ENCODE assay signal across 8 mouse cellular contexts in the genomic region with DNA sequence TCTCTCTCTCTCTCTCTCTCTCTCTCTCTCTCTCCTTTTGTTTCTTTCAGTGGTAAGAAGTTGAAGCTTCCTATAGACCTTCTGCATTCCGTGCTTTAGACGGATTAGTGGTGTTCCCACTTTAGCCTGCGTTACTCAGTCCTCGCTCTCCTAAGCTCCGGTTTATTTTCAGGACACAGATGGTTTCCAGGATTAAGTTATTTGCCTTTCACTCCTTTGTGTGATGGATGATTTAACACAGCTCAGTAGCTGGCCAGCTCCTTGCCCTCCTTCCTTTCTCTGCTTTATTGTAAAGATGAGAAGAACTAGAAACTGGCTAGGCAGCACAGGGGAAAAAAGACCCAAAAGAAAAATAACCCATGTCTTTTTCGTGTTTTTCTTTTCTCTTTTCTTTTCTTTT. TPM values are rescaled to one million over a fixed set of nuclear protein-coding genes. Genes with fewer than 3 reads are reported as not detected.
DNase-seq lines count a peak whose midpoint lies in the region; ATAC-seq lines count a peak whose summit lies in the region.

No protein-coding gene starts in this region.

- H3K4me2 ChIP-seq in lung, embryonic 15.5 days = peak overlapping the region; percentile 64
- H3K4me2 ChIP-seq in forebrain, embryonic 13.5 days = peak overlapping the region; percentile 47
- H3K4me2 ChIP-seq in limb, embryonic 12.5 days = peak overlapping the region; percentile 53
- peak overlapping the region; percentile 30 for H3K4me2 ChIP-seq in stomach, embryonic 14.5 days (replicated peaks; ENCODE audit: low read depth, low read length)

- H3K4me1 ChIP-seq in lung, embryonic 15.5 days = peaks cover 35% of the 10 kb centered on the region
- peaks cover 23% of the 10 kb centered on the region for H3K4me1 ChIP-seq in forebrain, embryonic 13.5 days
- peaks cover 27% of the 10 kb centered on the region for H3K4me1 ChIP-seq in limb, embryonic 12.5 days (replicated peaks)
- H3K4me1 ChIP-seq in stomach, embryonic 14.5 days (ENCODE audit: control insufficient read depth, insufficient read depth, low read length) = peaks cover 23% of the 10 kb centered on the region

- no peaks in the 10 kb centered on the region for H3K36me3 ChIP-seq in lung, embryonic 15.5 days
- no peaks in the 10 kb centered on the region for H3K36me3 ChIP-seq in forebrain, embryonic 13.5 days (ENCODE audit: poor library complexity, severe bottlenecking)
- H3K36me3 ChIP-seq in limb, embryonic 12.5 days = no peaks in the 10 kb centered on the region
- H3K36me3 ChIP-seq in stomach, embryonic 14.5 days (ENCODE audit: control insufficient read depth, insufficient read depth, low read length) = no peaks in the 10 kb centered on the region

- WGBS in lung, embryonic 15.5 days = 11% methylated on average over 6 of the region's 6 CpGs
- 3% methylated on average over 6 of the region's 6 CpGs for WGBS in forebrain, embryonic 13.5 days
- WGBS in limb, embryonic 12.5 days = 7% methylated on average over 6 of the region's 6 CpGs
- 9% methylated on average over 6 of the region's 6 CpGs for WGBS in stomach, embryonic 14.5 days

- H3K27me3 ChIP-seq in lung, embryonic 15.5 days = no peaks in the 10 kb centered on the region
- H3K27me3 ChIP-seq in forebrain, embryonic 13.5 days = no peaks in the 10 kb centered on the region
- peaks cover 8% of the 10 kb centered on the region; the same call in 1 of the 2 replicates for H3K27me3 ChIP-seq in limb, embryonic 12.5 days
- no peaks in the 10 kb centered on the region for H3K27me3 ChIP-seq in stomach, embryonic 14.5 days (ENCODE audit: control insufficient read depth, insufficient read depth, low read length)

- DNase-seq in lung, postnatal 14 days = no peak
- DNase-seq in left cerebral cortex, adult 18-20 months (ENCODE audit: low spot score in 2 of 2) = no peak
- no peak for DNase-seq in spleen, postnatal 10 days (ENCODE audit: low spot score in 2 of 2)

- H3K4me3 ChIP-seq in lung, embryonic 15.5 days = peak overlapping the region; percentile 34
- no peak overlapping the region for H3K4me3 ChIP-seq in forebrain, embryonic 13.5 days
- peak overlapping the region; percentile 22 for H3K4me3 ChIP-seq in limb, embryonic 12.5 days (replicated peaks)
- peak overlapping the region; percentile 21; the same call in 1 of the 2 replicates for H3K4me3 ChIP-seq in stomach, embryonic 14.5 days (ENCODE audit: low read depth, low read length)

- no peak overlapping the region for H3K9ac ChIP-seq in lung, embryonic 15.5 days
- no peak overlapping the region for H3K9ac ChIP-seq in forebrain, embryonic 13.5 days
- no peak overlapping the region for H3K9ac ChIP-seq in limb, embryonic 12.5 days (replicated peaks)
- H3K9ac ChIP-seq in stomach, embryonic 14.5 days (replicated peaks; ENCODE audit: low read depth, low read length) = no peak overlapping the region

- no peaks in the 10 kb centered on the region for H3K9me3 ChIP-seq in lung, embryonic 15.5 days
- no peaks in the 10 kb centered on the region for H3K9me3 ChIP-seq in forebrain, embryonic 13.5 days (replicated peaks)
- H3K9me3 ChIP-seq in limb, embryonic 12.5 days = no peaks in the 10 kb centered on the region
- H3K9me3 ChIP-seq in stomach, embryonic 14.5 days (ENCODE audit: control insufficient read depth, low read depth, low read length) = no peaks in the 10 kb centered on the region

- peak; percentile 9; the same call in 1 of the 2 replicates for ATAC-seq in lung, embryonic 15.5 days (ENCODE audit: borderline replicate concordance, extremely low read depth, low FRiP score, low TSS enrichment)
- peak; percentile 41; the same call in 1 of the 2 replicates for ATAC-seq in forebrain, embryonic 13.5 days
- ATAC-seq in limb, embryonic 12.5 days (ENCODE audit: insufficient number of reproducible peaks, insufficient read depth, low FRiP score, low TSS enrichment, low read depth) = no peak
- ATAC-seq in stomach, embryonic 14.5 days (ENCODE audit: insufficient number of reproducible peaks, insufficient read depth, low FRiP score, low read depth) = peak; percentile 34; the same call in 1 of the 2 replicates
- ATAC-seq in megakaryocyte progenitor cell, adult 5-6 weeks (replicated peaks; ENCODE audit: poor library complexity) = no peak

- H3K27ac ChIP-seq in lung, embryonic 15.5 days = peak overlapping the region; percentile 64
- no peak overlapping the region for H3K27ac ChIP-seq in forebrain, embryonic 13.5 days
- no peak overlapping the region; the same call in 1 of the 2 replicates for H3K27ac ChIP-seq in limb, embryonic 12.5 days
- H3K27ac ChIP-seq in stomach, embryonic 14.5 days (ENCODE audit: low read length) = peak overlapping the region; percentile 82

RNA-seq across cellular contexts. Expression of a gene that starts 23.8 kb away (rescaled TPM):
- polyA plus RNA-seq in lung, embryonic 15.5 days (2015; fragmentation: Nextera tagmentation; extraction: Ambion mirVana) = 4.3 and 4.5 TPM in 2 replicates
- 0.08 TPM in 1 of 2 replicates, not detected in the other for polyA plus RNA-seq in forebrain, embryonic 13.5 days (2015; fragmentation: Nextera tagmentation; extraction: Ambion mirVana)
- polyA plus RNA-seq in limb, embryonic 12.5 days (2016; fragmentation: Nextera tagmentation; extraction: Ambion mirVana) = 0.08 and 0.11 TPM in 2 replicates
- 11.4 and 13.8 TPM in 2 replicates for polyA plus RNA-seq in stomach, embryonic 14.5 days (2014; fragmentation: Nextera tagmentation; extraction: Ambion mirVana)
- total RNA-seq in left cerebral cortex, adult 18-20 months (2021) = under 1 TPM; 0.16 to 0.51 TPM
- 0.15 and 0.27 TPM in 2 replicates for total RNA-seq in megakaryocyte progenitor cell, adult 5-6 weeks (2015)
- 0.04 and 0.61 TPM in 2 replicates for total RNA-seq in megakaryocyte progenitor cell, adult 5-6 weeks (2017)

Comparison
In these comparisons a context has a peak if more than half of its experiments do, and no peak if none do; other contexts are left out.
1. ATAC-seq: peak in lung, embryonic 15.5 days (single experiment), forebrain, embryonic 13.5 days (single experiment) and stomach, embryonic 14.5 days (single experiment); none in limb, embryonic 12.5 days (single experiment) and megakaryocyte progenitor cell, adult 5-6 weeks (single experiment).
2. H3K27ac ChIP-seq: peak in lung, embryonic 15.5 days (single experiment) and stomach, embryonic 14.5 days (single experiment); none in forebrain, embryonic 13.5 days (single experiment) and limb, embryonic 12.5 days (single experiment).
3. Peak in every context shown above with its lines, with median percentiles within 50 percentile points of each other: H3K4me2 ChIP-seq.